Mouse (Mus musculus) cortical plate, adult 2 months (tissue): Measurements from ENCODE around the gene Pnpla3. TPM values are rescaled to one million over a fixed set of nuclear protein-coding genes. Genes with fewer than 3 reads are reported as not detected.
A peak's percentile ranks its signal among the peaks of the same experiment; 100 is the strongest.

Experiments
- H3K27ac ChIP-seq: fragments of 200-500 bp; 2 replicates; pipeline ENCODE4 v1.5.1; 2012; ENCODE audit warnings: low read length, control low read depth, inconsistent platforms; ENCODE audit not compliant: insufficient read depth
- H3K4me1 ChIP-seq: fragments of 200-500 bp; 2 replicates; pipeline ENCODE4 v1.6.1; 2011; ENCODE audit warnings: low read length; ENCODE audit not compliant: control insufficient read depth, insufficient read depth
- H3K4me3 ChIP-seq: fragments of 200-500 bp; 2 replicates; pipeline ENCODE4 v1.5.1; 2011; ENCODE audit warnings: mild to moderate bottlenecking, low read length, control low read depth; ENCODE audit not compliant: insufficient read depth
- CTCF ChIP-seq: fragments of 200-500 bp; IDR thresholded peaks from 2 replicates; pipeline ENCODE4 v1.5.1; 2011; ENCODE audit warnings: mild to moderate bottlenecking, control low read depth, low read length; ENCODE audit not compliant: insufficient read depth; ENCODE audit errors: extremely low read depth
- POLR2A ChIP-seq: fragments of 200-500 bp; IDR thresholded peaks from 2 replicates; pipeline ENCODE4 v1.6.1; 2011; ENCODE audit warnings: mild to moderate bottlenecking, low read length, control low read depth; ENCODE audit not compliant: insufficient read depth; ENCODE audit errors: extremely low read depth
- polyA plus RNA-seq: library from polyadenylated mRNA; depleted of rRNA; stranded (reverse); fragments of >200 nt; gene quantifications from 2 replicates; pipeline ENCODE4 v1.2.3, GENCODE M21; 2012; rRNA removed

The Pnpla3 gene
- polyA plus RNA-seq, 1 experiment: 20.4 TPM

GRCm38 (mm10) chr15:84230661-84231060 is 63.0 kb downstream of the Pnpla3 start:
- Histone ChIP-seq H3K4me3 (no peak overlapping the region), H3K4me1 (peaks cover 4% of the 10 kb centered on the region; the same call in 1 of the 2 replicates), H3K27ac (0 out of 2 replicates have a peak overlapping the region, but pooled peaks have one; percentile 31)
- no peak for TF ChIP-seq POLR2A
- no peak for TF ChIP-seq CTCF

GRCm38 (mm10) chr15:84231113-84231712 is 63.6 kb downstream of the Pnpla3 start:
- H3K27ac ChIP-seq: peak overlapping the region; percentile 31
- peaks cover 4% of the 10 kb centered on the region; the same call in 1 of the 2 replicates for H3K4me1 ChIP-seq
- TF ChIP-seq CTCF: no peak
- TF ChIP-seq POLR2A: no peak
- peak overlapping the region; percentile 36 for H3K4me3 ChIP-seq

GRCm38 (mm10) chr15:84231721-84232561 is 64.3 kb downstream of the Pnpla3 start, which contains the start of gene Parvb:
Parvb (plus strand) TSS chr15:84232043.
- Histone ChIP-seq H3K4me3 (peak within 1 kb of the TSS; percentile 36), H3K27ac (peak within 1 kb of the TSS; percentile 49), H3K4me1 (peaks cover 4% of the 10 kb centered on the region; the same call in 1 of the 2 replicates)
- TF ChIP-seq POLR2A (peak; percentile 70; the same call in 1 of the 2 replicates), CTCF (no peak)

GRCm38 (mm10) chr15:84232609-84233008 is 65.0 kb downstream of the Pnpla3 start:
- Histone ChIP-seq H3K27ac (peak overlapping the region; percentile 38; the same call in 1 of the 2 replicates), H3K4me3 (peak overlapping the region; percentile 36), H3K4me1 (peaks cover 4% of the 10 kb centered on the region; the same call in 1 of the 2 replicates)
- TF ChIP-seq POLR2A (no peak), CTCF (no peak)

- Histone ChIP-seq H3K4me3 (no peak overlapping the region), H3K4me1 (peaks cover 4% of the 10 kb centered on the region; the same call in 1 of the 2 replicates), H3K27ac (peak overlapping the region; percentile 3; the same call in 1 of the 2 replicates)
- TF ChIP-seq CTCF: 0 out of 2 replicates have a peak, but pooled peaks have one; percentile 9
- TF ChIP-seq POLR2A: no peak
Observed at GRCm38 (mm10) chr15:84234794-84235581, 67.4 kb downstream of the Pnpla3 start.

GRCm38 (mm10) chr15:84235646-84236045 is 68.0 kb downstream of the Pnpla3 start:
- no peak overlapping the region for H3K27ac ChIP-seq
- TF ChIP-seq POLR2A: no peak
- no peak for TF ChIP-seq CTCF
- peaks cover 4% of the 10 kb centered on the region; the same call in 1 of the 2 replicates for H3K4me1 ChIP-seq
- no peak overlapping the region for H3K4me3 ChIP-seq

Other genes with a start within 250 kb of the Pnpla3 start
- gene Efcab6, start 102.5 kb upstream of the Pnpla3 start, polyA plus RNA-seq: 10.9 and 11.0 TPM in 2 replicates
- 440 and 441 TPM in 2 replicates for gene Sult4a1, start 62.1 kb upstream of the Pnpla3 start, polyA plus RNA-seq
- gene Pnpla5, start 44.7 kb upstream of the Pnpla3 start, polyA plus RNA-seq: not detected in 2 replicates
- gene Samm50, start 24.4 kb downstream of the Pnpla3 start, polyA plus RNA-seq: 43.5 and 47.7 TPM in 2 replicates
- gene Parvb, start 64.2 kb downstream of the Pnpla3 start, polyA plus RNA-seq: 12.1 and 13.8 TPM in 2 replicates
- gene Parvg, start 156.2 kb downstream of the Pnpla3 start, polyA plus RNA-seq: 5.6 and 7.1 TPM in 2 replicates